Mouse (Mus musculus) frontal cortex, postnatal 36 days (tissue): ENCODE measurements around the gene Map4k2.

Experiments
- DNase-seq, 2 experiments: peaks; one replicate each; pipeline ENCODE4 v3.0.0; 2022; ENCODE audit warnings: low spot score in 2 of 2

The Map4k2 gene

DNA sequence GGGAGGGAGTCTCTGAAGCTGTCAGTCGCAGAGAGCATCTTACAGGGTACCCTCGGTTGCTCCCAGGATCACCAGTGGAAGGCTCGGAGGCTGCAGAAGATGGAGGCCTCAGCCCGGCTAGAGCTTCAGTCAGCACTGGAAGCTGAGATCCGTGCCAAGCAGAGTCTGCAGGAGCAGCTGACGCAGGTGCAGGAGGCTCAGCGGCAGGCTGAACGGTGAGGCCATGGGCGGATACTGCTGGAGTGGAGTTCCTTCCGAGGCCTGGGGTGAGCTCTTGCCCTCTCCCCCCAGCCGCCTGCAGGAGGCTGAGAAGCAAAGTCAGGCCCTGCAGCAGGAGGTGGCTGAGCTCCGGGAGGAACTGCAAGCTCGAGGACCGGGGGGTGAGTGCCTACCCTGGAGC is 25.4 kb upstream of the Map4k2 start:
- DNase-seq: no peak

DNA sequence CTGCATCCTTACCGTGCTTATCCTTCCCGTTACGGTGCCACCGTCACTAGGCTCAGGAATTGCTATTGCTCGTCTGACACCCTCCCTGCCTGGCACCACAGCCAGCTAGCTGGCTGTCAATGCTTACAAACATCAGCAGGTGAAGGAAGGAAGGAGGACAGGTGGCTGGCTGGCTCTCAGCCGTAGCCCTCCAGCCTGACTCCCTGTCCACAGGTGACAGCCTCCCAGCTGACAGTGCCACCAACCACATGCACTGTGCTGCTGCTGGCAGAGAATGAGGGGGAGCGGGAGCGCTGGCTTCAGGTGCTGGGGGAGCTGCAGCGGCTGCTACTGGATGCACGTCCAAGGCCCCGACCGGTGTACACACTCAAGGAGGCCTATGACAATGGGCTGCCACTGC is 22.8 kb upstream of the Map4k2 start:
- no peak for DNase-seq

DNA sequence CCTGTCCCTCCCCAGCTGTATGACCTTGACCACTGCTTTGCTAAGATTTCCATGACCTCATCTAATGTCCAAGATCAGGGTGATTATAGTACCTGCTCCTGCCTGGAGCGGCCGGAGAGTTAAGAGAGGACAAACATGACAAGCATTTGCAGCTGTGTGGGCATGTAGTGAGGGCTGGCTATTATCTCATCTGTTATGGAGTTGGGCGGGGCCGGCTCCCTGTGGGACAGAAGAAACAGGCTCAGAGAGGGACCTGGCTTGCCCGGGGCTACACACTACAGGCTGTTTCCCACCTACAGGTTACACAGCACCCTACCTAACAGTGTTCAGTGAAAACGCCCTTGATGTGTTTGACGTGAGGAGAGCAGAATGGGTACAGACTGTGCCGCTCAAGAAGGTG is 19.6 kb upstream of the Map4k2 start:
- DNase-seq: no peak

DNA sequence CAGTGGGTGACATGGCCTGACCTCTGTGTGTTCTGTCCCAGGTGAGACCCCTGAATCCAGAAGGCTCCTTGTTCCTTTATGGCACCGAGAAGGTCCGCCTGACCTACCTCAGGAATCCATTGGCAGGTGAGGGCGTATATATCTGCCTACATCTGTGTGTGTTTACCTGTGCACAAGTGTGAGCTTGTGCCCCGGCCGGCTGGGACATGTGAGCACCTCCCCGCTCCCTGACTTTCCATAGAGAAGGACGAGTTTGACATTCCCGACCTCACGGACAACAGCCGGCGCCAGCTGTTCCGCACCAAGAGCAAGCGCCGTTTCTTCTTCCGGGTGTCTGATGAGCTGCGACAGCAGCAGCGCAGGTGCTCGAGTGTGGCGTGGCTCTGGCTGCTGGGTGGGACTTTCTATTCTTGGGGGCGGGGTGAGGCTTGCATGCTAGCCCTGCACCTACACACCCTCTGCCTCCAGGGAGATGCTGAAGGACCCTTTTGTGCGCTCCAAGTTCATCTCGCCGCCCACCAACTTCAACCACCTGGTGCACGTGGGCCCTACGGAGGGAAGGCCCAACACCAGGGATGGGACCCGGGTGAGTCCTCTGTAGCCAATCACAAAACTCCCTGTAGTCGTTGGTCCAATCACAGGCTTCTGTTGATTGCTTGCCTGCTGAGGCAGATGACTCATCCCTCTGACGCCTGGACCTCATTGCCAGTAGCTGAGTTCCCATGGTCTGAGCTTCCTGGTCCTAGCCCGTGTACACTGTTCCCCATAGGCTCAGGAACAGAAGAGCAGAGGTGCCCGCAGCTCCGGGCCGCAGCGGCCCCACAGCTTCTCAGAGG is 18.9 kb upstream of the Map4k2 start:
- no peak for DNase-seq

DNA sequence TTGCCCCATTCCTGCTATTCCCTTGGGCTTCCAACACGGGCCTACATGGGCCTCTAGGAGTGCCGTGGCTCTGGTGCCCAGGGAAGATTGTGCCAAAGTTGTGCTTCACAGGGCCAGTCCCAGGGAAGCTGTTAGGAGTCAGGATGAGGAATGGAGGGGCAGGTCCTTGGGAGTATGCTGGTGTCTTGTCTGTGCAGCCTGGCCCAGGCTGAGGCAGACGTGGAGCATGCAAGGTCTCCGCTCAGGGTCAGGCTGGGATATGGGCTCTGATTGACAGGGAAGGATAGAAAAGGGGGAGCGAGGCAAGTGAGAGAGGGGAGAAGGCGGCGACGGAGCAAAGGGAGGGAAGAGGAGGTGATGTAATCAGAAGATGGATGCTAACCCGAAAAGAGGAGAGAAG is 16.2 kb upstream of the Map4k2 start:
- DNase-seq: no peak

DNA sequence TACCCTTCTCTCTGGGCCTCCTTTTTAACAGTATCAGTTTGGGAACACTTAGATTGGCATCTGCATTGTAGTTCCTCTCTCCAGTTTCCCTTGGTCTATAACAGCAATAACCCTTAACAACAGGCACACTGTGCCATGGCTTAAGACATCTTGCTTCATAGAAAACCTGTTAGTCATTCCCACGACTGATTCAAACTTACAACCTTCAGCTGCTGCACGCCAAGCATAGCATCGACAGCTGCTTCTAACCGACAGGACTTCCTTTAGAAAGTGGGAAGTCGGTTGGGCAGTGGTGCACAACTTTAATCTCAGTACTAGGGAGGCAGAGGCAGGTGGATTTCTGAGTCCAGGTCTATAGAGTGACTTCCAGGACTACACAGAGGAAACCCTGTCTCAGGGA is 9.8 kb upstream of the Map4k2 start:
- no peak for DNase-seq

DNA sequence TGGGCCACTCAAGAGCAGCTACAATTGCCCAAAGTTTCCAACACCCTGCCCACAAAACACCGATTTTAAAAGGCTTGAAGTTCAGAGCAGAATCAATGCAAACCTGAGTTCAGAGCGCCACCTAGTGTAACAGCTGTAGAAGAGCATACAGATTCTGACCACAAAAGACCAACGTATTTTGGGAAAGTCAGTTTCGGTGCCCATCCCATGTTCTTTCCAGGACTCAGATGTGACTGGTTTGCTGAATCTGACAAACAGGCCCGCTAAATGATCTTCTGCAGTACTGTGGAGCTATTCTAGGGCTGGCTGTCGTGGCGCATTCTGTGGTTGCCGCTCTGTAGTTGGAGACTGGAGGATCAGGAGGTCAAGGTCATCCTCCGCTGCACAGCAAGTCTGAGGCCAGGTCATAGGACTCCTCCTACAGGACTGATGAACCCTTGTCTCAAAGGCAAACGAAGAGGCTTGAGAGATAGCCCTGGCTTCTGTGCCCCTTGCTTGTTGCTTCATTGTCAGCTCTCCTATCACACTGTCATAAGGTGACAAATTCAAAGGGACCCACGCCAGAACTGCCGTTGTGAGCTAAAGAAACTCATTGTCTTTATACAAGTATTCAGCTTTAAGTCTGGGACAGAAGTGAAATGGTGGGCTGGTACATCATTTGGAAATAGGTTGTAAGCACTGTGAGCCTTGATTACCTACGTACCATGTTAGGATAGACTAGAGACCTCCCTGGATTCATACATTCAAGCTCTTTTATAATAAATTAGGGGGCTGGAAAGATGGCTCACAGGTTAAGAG is 9.0 kb upstream of the Map4k2 start:
- peak in 1 of 2 experiments; percentile 49 for DNase-seq

DNA sequence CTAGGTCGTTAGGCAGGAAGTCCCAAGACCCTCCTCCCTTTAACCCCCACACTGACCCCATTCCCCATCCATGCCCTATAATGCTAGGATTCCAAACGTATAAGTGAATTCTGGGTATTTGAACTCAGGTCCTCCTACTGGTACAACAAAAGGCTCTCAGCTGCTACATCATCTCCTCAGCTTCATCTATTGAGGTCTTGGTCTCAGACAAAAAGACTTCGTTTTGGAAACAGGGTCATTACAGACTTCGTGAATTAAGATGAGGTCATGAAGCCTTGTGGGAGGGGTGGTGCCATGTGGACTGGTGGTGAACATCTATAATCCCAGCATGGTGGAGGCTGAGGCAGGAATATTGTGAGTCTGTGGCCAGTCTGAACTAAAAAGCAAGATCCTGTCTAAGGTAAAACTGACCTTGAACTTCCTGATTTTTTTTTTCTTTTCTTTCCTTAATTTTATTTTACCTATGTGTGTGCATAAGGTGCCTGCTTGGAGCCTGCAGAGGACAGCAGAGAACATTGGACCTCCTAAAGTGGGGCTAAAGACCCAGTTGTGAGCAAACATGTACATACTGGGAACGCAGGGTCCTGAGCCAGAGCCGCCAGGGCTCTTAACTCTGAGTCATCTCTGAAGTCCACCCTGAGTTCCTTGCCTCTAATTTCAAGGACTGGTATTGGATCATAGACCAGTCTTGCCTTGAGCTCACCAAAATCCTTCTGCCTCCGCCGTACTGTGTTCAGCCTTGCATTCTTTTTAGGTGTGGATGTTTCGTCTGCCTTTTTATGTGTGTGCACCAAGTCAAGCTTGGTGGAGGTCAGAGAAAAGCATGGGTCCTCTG is 7.0 kb upstream of the Map4k2 start:
- DNase-seq: no peak

DNA sequence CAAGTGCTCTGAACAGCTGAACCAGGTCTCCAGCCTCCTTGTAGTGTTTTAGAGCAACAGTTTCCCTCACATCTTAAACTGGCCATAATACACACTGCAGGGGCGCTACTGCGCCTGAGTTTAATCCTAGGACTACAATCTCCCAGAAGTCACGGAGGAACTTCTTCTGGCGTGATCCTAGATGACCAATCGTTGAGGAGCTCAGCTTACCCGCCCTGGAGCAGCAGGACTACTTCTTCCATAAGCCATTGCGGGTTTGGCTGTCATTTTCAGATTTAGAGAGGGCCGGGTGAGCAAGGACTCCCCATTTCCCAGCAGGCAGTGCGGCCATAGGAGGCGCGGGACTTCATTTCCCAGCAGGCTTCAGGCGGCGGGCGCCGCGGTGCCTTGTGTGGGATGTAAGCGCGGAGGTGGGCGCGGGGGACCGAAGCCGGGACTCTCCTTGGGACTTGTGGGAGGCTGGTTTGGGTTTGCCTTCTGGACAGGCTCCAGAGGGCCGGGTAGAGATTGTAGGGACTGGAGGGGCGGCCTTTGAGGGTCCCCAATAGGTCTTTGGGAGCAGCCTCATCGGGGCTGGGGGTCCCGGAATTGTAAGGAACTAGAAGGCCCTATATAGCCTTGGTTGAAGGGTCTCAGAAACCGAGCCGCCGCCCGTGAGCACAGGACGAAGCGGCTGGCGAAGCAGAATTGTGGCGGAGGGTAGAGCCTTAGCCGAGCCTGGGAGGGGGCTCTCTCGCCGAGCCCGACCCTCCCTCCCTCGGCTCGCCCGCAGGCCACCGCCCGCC is 6.1 kb upstream of the Map4k2 start, which contains the start of gene Men1:
Gene Men1 (plus strand): TSS at position 307 of the 785 bp plus-strand sequence.
- peak; percentile 95 to 98 for DNase-seq

DNA sequence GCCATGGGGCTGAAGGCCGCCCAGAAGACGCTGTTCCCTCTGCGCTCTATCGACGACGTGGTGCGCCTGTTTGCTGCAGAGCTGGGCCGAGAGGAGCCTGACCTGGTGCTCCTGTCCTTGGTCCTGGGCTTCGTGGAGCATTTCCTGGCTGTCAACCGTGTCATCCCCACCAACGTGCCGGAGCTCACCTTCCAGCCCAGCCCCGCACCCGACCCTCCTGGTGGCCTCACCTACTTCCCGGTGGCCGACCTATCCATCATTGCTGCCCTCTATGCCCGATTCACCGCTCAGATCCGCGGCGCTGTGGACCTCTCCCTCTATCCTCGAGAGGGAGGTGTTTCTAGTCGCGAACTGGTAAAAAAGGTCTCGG is 5.5 kb upstream of the Map4k2 start:
- no peak for DNase-seq

DNA sequence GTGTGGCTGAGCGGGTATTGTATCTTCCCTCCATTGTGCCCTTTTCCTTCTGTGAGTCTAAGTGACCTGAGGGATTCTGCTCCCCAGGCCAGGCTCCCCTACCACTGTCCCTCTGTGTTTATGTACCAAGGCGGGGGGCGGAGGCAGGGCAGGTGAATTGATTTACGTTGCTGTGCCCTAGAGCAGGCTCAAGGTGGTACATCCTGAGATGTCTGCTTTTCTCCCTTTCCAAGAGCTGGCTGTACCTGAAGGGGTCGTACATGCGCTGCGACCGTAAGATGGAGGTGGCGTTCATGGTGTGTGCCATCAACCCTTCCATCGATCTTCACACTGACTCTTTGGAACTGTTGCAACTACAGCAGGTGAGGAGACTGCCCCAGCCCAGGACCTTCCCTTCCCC is 4.0 kb upstream of the Map4k2 start:
- DNase-seq: no peak

DNA sequence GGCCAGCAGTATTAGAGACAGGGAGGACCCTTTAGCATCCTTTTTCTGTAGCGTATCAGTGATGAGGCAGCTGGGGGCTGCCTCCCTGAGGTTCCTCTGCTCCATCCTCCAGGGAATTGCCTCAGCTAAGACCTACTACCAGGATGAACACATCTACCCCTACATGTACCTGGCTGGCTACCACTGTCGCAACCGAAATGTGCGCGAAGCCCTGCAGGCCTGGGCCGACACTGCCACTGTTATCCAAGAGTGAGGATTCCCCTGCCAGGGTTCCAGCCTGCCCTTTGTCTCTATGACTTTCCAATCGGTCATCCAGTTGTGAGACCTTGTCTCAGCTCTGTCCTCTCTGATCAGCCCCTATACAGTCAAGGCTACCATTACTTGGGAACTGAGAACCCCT is 2.8 kb upstream of the Map4k2 start:
- DNase-seq: no peak

DNA sequence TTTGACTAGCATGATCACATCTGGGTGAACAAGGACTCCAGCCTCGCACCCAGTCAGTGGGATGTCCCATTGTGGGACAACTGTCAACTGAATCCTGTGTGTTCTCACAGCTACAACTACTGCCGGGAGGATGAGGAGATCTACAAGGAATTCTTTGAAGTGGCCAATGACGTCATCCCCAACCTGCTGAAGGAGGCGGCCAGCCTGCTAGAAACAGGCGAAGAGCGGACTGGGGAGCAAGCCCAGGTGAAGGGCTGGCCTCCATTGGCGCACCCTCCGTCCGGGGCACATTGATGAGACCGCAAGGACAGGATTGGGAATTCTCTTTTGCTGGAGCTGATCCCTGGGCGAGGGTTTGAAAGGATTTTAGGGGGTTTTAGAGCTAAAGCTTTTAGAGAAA is 2.2 kb upstream of the Map4k2 start:
- DNase-seq: no peak

DNA sequence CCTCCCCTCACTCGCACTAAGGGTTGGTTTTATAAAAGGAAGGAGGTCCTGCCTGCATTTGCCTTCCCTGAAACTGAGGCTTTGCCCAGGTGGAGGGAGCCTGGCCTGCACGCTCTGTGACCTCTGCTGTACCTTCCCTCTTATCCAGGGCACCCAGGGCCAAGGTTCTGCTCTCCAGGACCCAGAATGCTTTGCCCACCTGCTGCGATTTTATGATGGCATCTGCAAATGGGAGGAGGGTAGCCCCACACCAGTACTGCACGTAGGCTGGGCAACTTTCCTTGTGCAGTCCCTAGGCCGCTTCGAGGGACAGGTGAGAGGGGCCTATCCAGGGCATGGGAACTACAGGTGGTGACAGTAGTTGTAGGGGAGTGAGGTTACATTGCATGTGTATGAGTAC is 1.7 kb upstream of the Map4k2 start:
- DNase-seq: no peak

DNA sequence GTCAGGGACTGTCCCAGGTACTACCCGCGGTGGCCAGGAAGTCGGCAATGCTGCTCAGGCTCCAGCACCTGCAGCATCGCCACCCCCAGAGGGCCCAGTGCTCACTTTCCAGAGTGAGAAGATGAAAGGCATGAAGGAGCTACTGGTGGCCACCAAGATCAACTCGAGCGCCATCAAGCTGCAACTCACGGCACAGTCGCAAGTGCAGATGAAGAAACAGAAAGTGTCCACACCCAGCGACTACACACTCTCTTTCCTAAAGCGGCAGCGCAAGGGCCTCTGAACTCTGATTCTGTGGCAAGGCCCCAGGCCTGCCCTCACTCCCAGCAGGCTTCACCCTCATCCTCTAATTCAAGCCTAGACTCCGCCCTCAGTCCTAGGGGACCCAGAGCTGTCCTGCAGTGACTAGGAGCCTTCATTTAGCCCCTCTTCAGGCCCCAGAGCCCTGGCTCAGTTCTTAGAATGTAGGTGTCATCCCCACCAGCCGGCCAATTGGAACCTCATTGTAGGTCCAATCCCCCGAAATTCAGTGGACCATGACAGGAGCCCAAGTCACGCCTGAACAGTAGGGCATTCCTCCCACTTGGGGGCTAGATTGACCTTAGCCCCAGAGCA is 938 bp upstream of the Map4k2 start:
- no peak for DNase-seq

DNA sequence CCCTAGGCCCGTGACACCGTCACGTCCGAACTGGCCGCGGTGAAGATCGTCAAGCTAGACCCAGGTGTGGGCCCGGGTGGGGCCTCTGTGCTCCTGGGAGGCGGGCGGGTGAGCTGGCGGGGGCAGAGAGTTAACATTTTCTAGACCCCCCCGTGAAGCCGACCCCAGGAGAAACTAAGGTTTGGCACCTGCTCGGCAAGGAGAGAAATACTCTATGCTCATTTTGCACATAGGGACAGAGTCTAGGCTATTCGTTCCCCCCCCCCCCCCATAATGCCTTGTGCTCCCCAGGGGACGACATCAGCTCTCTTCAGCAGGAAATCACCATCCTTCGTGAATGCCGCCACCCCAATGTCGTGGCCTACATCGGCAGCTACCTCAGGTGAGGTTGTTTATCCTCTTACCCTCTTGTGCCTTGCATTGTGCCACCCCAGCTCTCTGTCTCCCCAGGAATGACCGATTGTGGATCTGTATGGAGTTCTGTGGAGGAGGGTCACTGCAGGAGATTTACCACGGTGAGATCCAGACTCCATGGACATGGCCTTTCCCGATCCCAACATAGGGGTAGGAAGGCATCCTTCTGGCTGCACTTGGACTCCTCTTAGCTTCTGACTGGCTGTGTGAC is 630 bp downstream of the Map4k2 start:
- no peak for DNase-seq

DNA sequence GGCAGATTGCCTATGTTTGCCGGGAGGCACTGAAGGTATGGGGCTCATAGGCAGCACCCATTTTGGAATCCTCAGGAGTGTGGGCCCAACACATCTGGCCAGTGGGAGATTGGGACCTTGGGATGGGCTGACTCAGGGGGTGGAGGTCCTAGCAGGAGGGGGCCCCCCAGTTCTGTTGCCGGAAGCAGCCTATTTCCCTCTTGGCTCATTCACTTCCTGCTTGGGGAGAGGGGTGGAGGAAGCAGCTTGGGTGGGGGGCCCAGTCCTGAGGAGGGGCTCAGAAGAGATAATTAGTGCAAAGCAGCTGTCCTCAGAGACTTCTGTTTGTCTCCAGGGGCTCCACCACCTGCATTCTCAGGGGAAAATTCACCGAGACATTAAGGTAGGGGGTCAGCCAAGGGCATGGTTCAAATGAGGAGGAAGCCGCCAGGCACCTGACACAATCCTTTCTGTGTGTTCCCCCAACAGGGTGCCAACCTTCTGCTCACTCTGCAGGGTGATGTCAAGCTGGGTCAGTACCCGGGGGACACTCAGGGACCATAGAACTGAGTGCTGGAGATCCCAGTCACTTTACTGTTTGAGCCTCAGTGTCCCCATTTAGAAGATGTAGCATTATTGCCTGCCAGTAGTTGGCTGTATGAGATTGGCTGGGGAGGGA is 1.5 kb downstream of the Map4k2 start:
- no peak for DNase-seq

DNA sequence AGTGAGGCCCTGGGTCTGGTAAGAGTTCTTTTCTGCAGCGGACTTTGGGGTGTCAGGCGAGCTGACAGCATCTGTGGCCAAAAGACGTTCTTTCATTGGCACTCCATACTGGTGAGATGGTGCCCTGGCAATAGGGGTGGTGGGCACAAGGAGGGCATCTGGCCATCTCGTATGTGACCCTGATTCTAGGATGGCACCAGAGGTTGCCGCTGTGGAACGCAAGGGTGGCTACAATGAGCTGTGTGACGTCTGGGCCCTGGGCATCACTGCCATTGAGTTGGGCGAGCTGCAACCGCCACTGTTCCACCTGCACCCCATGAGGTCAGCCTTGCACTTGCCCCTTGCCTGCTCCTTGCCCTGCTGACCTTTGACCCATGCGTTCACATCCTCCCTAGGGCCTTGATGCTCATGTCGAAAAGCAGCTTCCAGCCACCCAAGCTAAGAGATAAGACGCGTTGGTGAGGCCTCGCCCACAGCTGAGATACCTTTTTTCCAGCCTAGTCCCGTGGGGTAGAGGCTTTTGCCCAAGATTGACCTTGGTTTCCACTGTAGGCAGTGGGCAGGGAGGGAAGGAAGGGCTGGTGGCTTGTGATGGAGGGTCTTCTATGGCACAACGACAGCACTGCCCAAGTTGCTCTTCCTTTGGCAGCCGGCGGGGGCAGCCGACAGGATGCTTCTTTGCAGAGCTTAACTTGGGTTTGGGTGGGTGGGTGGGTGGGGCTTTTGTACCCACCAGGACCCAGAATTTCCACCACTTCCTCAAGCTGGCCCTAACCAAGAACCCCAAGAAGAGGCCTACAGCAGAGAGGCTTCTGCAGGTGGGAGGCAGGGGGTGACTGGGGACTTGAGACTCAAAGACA is 2.4 kb downstream of the Map4k2 start:
- DNase-seq: no peak

DNA sequence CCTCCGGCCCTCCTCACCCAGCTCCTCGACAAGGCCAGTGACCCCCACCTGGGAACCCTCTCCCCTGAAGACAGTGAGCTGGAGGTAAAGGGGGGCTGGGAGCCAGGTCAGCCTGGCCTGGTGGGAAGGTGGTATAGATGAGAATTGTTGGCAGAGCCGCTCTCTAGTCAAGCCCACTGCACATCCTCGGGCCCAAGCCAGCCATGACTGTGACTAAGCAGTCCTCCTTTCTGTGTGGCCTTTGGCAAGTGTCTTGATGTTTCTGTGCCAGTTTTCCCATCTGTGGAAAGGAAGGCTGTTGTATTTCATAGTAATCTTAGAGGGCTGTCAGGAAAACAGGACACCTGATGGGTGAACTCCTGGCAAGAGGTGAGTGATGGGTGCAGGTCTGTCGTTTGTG is 3.1 kb downstream of the Map4k2 start:
- no peak for DNase-seq
